Mouse (Mus musculus): ENCODE measurements around the gene Unk. TPM values are rescaled to one million over a fixed set of nuclear protein-coding genes. Genes with fewer than 3 reads are reported as not detected.

The Unk gene
- 19.3 and 20.9 TPM in 2 replicates for polyA plus RNA-seq (2014; fragmentation: Nextera tagmentation; extraction: Ambion mirVana)

DNA sequence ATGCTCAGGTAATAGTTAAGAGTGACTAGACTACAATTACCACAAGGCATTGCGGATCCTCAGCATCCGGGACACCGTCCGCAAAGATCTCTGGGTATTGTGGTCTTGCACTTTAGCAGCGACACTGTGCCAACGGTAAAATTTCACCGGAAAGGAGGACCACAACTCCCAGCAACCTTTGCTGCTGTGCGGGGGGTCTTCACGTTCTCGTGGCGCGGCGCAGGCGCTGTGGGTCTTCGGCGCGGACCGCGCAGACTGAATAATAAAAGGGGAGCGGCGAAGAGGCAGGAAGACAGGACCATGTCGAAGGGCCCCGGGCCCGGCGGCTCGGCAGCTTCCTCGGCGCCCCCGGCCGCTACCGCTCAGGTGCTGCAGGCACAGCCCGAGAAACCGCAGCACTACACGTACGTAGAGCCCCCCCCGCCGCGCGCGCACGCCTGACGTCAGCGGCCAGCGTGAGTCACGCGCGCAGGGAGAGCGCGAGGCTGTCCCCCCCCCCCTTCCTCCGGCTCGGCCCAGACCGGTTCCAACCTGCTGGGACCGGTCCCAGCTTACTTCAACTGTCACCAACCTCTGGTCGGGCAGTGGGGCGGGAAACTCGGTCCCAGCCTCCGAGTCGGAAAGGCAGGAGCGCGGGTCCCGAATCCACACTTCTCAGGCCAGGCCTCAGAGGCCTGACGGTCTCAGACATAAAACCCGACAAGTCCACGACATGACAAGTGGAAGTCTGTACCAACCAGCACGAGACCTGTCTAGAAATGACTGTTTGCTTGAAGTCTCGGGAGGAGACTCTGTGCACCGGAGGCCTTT lies at the start of gene Unk:
Unk (plus strand) TSS at position 235 of the 810 bp plus-strand sequence.
- peaks cover 5 to 15% of the 10 kb centered on the region in 2 experiments for H3K4me1 ChIP-seq (ENCODE audit: control insufficient read depth in 2 of 2, insufficient read depth in 2 of 2, low read length in 2 of 2)
- 0 out of 2 replicates have a peak, but pooled peaks cover 4% of the 10 kb centered on the region for H3K36me3 ChIP-seq (ENCODE audit: control insufficient read depth, insufficient read depth, low read length)
- WGBS = under 1% methylated on average over 67 of the region's 67 CpGs
- H3K4me3 ChIP-seq (ENCODE audit: control insufficient read depth in 1 of 2, insufficient read depth in 1 of 2, low read depth in 1 of 2, low read length in 2 of 2) = peak within 1 kb of the TSS; percentile 72 to 80
- H3K9me3 ChIP-seq (ENCODE audit: control insufficient read depth, low read length) = no peaks in the 10 kb centered on the region
- peak within 1 kb of the TSS; percentile 98 for H3K9ac ChIP-seq (ENCODE audit: low read length)
- H3K4me2 ChIP-seq (ENCODE audit: low read length) = peak within 1 kb of the TSS; percentile 94
- ATAC-seq (ENCODE audit: insufficient number of reproducible peaks, insufficient read depth, low FRiP score, low read depth) = peak; percentile 95
- peak within 1 kb of the TSS; percentile 99 to 100 for H3K27ac ChIP-seq (replicated peaks in 1 of 2; ENCODE audit: control insufficient read depth in 1 of 2, insufficient read depth in 1 of 2, low read depth in 2 of 2, low read length in 2 of 2)
- no peaks in the 10 kb centered on the region for H3K27me3 ChIP-seq (ENCODE audit: control insufficient read depth, insufficient read depth, low read length)

DNA sequence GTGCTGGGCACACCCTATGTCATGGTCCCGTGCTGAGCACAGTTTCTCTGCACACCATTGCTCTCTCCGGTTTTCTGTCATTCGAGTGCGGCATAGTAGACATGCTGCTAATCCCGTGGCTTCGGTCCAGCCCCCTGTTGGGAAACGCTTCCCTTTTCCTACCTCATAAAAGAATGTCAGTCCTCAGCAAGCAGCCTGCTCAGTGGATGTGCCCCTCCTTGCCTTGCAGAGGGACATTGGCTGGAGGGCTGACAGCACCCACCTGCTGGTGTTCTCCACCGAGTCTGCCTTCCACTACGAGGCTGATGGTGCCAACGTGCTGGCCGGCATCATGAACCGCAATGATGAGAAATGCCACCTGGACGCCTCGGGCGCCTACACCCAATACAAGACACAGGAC lies 47.6 kb upstream of the Unk start:
- ATAC-seq (ENCODE audit: insufficient number of reproducible peaks, insufficient read depth, low FRiP score, low read depth) = no peak

DNA sequence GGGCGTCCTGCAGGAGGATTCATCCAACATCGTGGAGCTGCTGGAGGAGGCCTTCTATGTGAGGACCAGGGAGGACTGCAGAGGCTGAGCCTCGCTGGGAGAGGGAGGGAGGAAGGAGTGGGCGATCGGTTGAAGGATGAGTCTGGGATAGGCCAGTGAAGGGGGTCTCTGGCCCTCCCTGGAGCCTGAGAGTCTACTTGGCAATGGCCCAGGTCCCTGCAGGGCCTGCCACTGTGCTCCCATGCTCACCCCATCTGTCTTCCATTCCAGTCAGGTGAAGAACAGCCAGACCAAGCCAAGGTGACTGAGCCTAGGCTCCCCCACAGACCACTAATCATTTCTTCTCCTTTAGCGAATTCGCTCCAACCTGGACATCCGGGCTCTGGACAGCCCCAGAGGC lies 46.8 kb upstream of the Unk start:
- Histone ChIP-seq H3K4me1 (ENCODE audit: control insufficient read depth in 2 of 2, insufficient read depth in 2 of 2, low read length in 2 of 2) (no peaks in the 10 kb centered on the region), H3K27me3 (ENCODE audit: control insufficient read depth, insufficient read depth, low read length) (peaks cover 9% of the 10 kb centered on the region), H3K27ac (replicated peaks in 1 of 2; ENCODE audit: control insufficient read depth in 1 of 2, insufficient read depth in 1 of 2, low read depth in 2 of 2, low read length in 2 of 2) (no peak overlapping the region), H3K9ac (ENCODE audit: low read length) (no peak overlapping the region), H3K36me3 (ENCODE audit: control insufficient read depth, insufficient read depth, low read length) (no peaks in the 10 kb centered on the region), H3K9me3 (ENCODE audit: control insufficient read depth, low read length) (no peaks in the 10 kb centered on the region), H3K4me3 (ENCODE audit: control insufficient read depth in 1 of 2, insufficient read depth in 1 of 2, low read depth in 1 of 2, low read length in 2 of 2) (no peak overlapping the region), H3K4me2 (ENCODE audit: low read length) (no peak overlapping the region)
- 72% methylated on average over 8 of the region's 8 CpGs for WGBS
- no peak for ATAC-seq (ENCODE audit: insufficient number of reproducible peaks, insufficient read depth, low FRiP score, low read depth)

More for the DNA sequence above, 47.6 kb upstream of the Unk start:
- H3K4me3 ChIP-seq (ENCODE audit: control insufficient read depth in 1 of 2, insufficient read depth in 1 of 2, low read depth in 1 of 2, low read length in 2 of 2) = no peak overlapping the region
- H3K27ac ChIP-seq (replicated peaks in 1 of 2; ENCODE audit: control insufficient read depth in 1 of 2, insufficient read depth in 1 of 2, low read depth in 2 of 2, low read length in 2 of 2) = no peak overlapping the region
- no peaks in the 10 kb centered on the region for H3K9me3 ChIP-seq (ENCODE audit: control insufficient read depth, low read length)
- 85% methylated on average over 15 of the region's 15 CpGs for WGBS
- H3K4me2 ChIP-seq (ENCODE audit: low read length) = no peak overlapping the region
- H3K27me3 ChIP-seq (ENCODE audit: control insufficient read depth, insufficient read depth, low read length) = peaks cover 11% of the 10 kb centered on the region
- no peak overlapping the region for H3K9ac ChIP-seq (ENCODE audit: low read length)
- no peaks in the 10 kb centered on the region for H3K36me3 ChIP-seq (ENCODE audit: control insufficient read depth, insufficient read depth, low read length)
- H3K4me1 ChIP-seq (ENCODE audit: control insufficient read depth in 2 of 2, insufficient read depth in 2 of 2, low read length in 2 of 2) = no peaks in the 10 kb centered on the region

DNA sequence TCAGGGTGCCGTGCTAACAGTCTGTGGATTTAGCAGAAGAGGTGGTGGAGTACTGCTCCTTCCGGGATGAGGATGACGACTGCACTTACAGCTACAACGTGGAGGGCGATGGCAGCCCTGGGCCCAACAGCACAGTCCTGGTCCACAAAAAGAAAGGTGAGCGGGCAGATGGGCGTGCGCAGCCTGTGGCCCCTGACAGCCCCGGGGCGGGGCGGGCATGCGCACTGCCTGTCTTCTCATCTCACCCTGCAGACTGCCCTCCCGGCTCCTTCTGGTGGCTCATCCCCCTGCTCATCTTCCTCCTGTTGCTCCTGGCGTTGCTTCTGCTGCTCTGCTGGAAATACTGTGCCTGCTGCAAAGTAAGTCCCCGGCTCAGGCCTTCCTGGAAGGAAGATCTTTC lies 40.4 kb upstream of the Unk start:
- 34% methylated on average over 15 of the region's 15 CpGs for WGBS
- Histone ChIP-seq H3K36me3 (ENCODE audit: control insufficient read depth, insufficient read depth, low read length) (no peaks in the 10 kb centered on the region), H3K4me2 (ENCODE audit: low read length) (peak overlapping the region; percentile 18), H3K4me1 (ENCODE audit: control insufficient read depth in 2 of 2, insufficient read depth in 2 of 2, low read length in 2 of 2) (no peaks in the 10 kb centered on the region; a peak in 1 of 4 replicates), H3K4me3 (ENCODE audit: control insufficient read depth in 1 of 2, insufficient read depth in 1 of 2, low read depth in 1 of 2, low read length in 2 of 2) (peak overlapping the region; percentile 5 to 10; a peak in 3 of 4 replicates), H3K27me3 (ENCODE audit: control insufficient read depth, insufficient read depth, low read length) (0 out of 2 replicates have a peak, but pooled peaks cover 3% of the 10 kb centered on the region), H3K27ac (replicated peaks in 1 of 2; ENCODE audit: control insufficient read depth in 1 of 2, insufficient read depth in 1 of 2, low read depth in 2 of 2, low read length in 2 of 2) (no peak overlapping the region), H3K9ac (ENCODE audit: low read length) (no peak overlapping the region), H3K9me3 (ENCODE audit: control insufficient read depth, low read length) (no peaks in the 10 kb centered on the region)
- no peak for ATAC-seq (ENCODE audit: insufficient number of reproducible peaks, insufficient read depth, low FRiP score, low read depth)

DNA sequence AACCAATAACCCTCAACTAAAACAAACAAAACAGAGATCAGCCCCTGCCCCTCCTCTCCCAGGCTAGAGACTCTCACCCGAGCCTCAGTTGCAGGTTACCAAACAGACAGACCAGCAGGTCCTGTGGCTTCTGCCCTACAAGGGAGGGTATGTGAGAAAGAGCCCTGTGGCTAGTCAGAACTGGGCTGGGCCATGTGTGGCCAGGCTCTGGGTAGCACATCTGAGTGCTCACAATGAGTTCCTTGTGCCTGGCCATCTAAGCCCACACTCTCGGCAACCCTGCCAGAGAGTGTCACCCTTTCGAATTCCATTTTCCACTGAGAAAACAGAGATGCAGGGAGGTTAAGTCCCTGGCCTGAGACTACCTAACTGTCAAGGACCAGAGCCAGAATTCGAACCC lies 38.0 kb upstream of the Unk start:
- no peaks in the 10 kb centered on the region for H3K9me3 ChIP-seq (ENCODE audit: control insufficient read depth, low read length)
- no peak overlapping the region for H3K4me3 ChIP-seq (ENCODE audit: control insufficient read depth in 1 of 2, insufficient read depth in 1 of 2, low read depth in 1 of 2, low read length in 2 of 2)
- no peak for ATAC-seq (ENCODE audit: insufficient number of reproducible peaks, insufficient read depth, low FRiP score, low read depth)
- H3K4me1 ChIP-seq (ENCODE audit: control insufficient read depth in 2 of 2, insufficient read depth in 2 of 2, low read length in 2 of 2) = no peaks in the 10 kb centered on the region; a peak in 1 of 4 replicates
- no peak overlapping the region for H3K9ac ChIP-seq (ENCODE audit: low read length)
- 54% methylated on average over 4 of the region's 4 CpGs for WGBS
- H3K27ac ChIP-seq (replicated peaks in 1 of 2; ENCODE audit: control insufficient read depth in 1 of 2, insufficient read depth in 1 of 2, low read depth in 2 of 2, low read length in 2 of 2) = no peak overlapping the region
- no peak overlapping the region for H3K4me2 ChIP-seq (ENCODE audit: low read length)
- no peaks in the 10 kb centered on the region for H3K36me3 ChIP-seq (ENCODE audit: control insufficient read depth, insufficient read depth, low read length)
- 0 out of 2 replicates have a peak, but pooled peaks cover 3% of the 10 kb centered on the region for H3K27me3 ChIP-seq (ENCODE audit: control insufficient read depth, insufficient read depth, low read length)

DNA sequence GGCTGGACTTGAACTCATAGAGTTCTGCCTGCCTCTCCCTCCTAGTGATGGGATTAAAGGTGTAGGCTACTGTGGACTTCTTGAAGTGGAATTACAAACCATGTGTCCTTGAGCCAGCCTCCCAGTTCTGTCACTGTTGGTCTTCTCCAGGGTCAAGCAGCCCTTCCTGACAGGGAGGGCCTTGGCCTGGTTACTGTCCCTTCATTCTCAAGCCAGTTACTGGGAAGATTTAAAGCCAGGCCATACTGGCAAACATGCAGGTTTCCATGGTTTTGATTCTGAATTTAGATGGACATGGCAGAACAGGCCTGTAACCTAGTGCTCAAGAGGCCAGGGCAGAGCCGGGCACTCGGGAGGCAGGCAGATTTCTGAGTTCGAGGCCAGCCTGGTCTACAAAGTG lies 34.9 kb upstream of the Unk start:
- no peak for ATAC-seq (ENCODE audit: insufficient number of reproducible peaks, insufficient read depth, low FRiP score, low read depth)
- Histone ChIP-seq H3K9me3 (ENCODE audit: control insufficient read depth, low read length) (no peaks in the 10 kb centered on the region), H3K27ac (replicated peaks in 1 of 2; ENCODE audit: control insufficient read depth in 1 of 2, insufficient read depth in 1 of 2, low read depth in 2 of 2, low read length in 2 of 2) (no peak overlapping the region), H3K4me3 (ENCODE audit: control insufficient read depth in 1 of 2, insufficient read depth in 1 of 2, low read depth in 1 of 2, low read length in 2 of 2) (no peak overlapping the region), H3K4me2 (ENCODE audit: low read length) (no peak overlapping the region), H3K36me3 (ENCODE audit: control insufficient read depth, insufficient read depth, low read length) (no peaks in the 10 kb centered on the region), H3K9ac (ENCODE audit: low read length) (no peak overlapping the region), H3K4me1 (ENCODE audit: control insufficient read depth in 2 of 2, insufficient read depth in 2 of 2, low read length in 2 of 2) (no peaks in the 10 kb centered on the region), H3K27me3 (ENCODE audit: control insufficient read depth, insufficient read depth, low read length) (peaks cover 6% of the 10 kb centered on the region; the same call in 1 of the 2 replicates)
- 79% methylated on average over 3 of the region's 3 CpGs for WGBS

DNA sequence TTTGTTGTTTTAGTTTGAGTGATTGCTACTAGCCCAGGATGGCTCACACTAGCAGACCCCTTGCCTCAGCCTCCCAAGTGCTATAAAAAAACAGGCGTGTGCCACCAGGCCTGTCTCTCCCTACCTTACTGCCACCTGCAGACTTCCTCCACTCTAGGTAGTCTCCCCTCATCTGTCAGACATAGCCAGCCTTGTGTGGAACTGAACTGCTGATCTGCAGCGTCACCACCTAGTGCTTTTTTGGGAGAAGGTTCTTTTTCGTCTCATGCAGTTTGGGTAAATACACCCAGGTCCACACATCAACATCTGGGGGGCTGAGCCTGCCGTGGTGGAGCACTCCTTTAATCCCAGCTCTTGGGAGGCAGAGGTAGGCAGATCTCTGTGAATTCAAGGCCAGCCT lies 33.1 kb upstream of the Unk start:
- H3K27ac ChIP-seq (replicated peaks in 1 of 2; ENCODE audit: control insufficient read depth in 1 of 2, insufficient read depth in 1 of 2, low read depth in 2 of 2, low read length in 2 of 2) = no peak overlapping the region
- H3K27me3 ChIP-seq (ENCODE audit: control insufficient read depth, insufficient read depth, low read length) = peaks cover 7% of the 10 kb centered on the region; the same call in 1 of the 2 replicates
- H3K4me2 ChIP-seq (ENCODE audit: low read length) = no peak overlapping the region
- H3K9ac ChIP-seq (ENCODE audit: low read length) = no peak overlapping the region
- no peak overlapping the region for H3K4me3 ChIP-seq (ENCODE audit: control insufficient read depth in 1 of 2, insufficient read depth in 1 of 2, low read depth in 1 of 2, low read length in 2 of 2)
- H3K36me3 ChIP-seq (ENCODE audit: control insufficient read depth, insufficient read depth, low read length) = no peaks in the 10 kb centered on the region
- 69% methylated on average over 4 of the region's 4 CpGs for WGBS
- H3K9me3 ChIP-seq (ENCODE audit: control insufficient read depth, low read length) = no peaks in the 10 kb centered on the region
- ATAC-seq (ENCODE audit: insufficient number of reproducible peaks, insufficient read depth, low FRiP score, low read depth) = no peak
- H3K4me1 ChIP-seq (ENCODE audit: control insufficient read depth in 2 of 2, insufficient read depth in 2 of 2, low read length in 2 of 2) = no peaks in the 10 kb centered on the region; a peak in 1 of 4 replicates
